Mouse (Mus musculus) ES-Bruce4 (cell line): ENCODE results near the gene Lypla2.

Experiments
- CTCF ChIP-seq: IDR thresholded peaks from one replicate; pipeline ENCODE4 v1.8.1; 2011; ENCODE audit warnings: low read depth, low read length
- POLR2A ChIP-seq: IDR thresholded peaks from one replicate; pipeline ENCODE4 v1.8.1; 2011; ENCODE audit warnings: low read length; ENCODE audit not compliant: insufficient read depth

DNA sequence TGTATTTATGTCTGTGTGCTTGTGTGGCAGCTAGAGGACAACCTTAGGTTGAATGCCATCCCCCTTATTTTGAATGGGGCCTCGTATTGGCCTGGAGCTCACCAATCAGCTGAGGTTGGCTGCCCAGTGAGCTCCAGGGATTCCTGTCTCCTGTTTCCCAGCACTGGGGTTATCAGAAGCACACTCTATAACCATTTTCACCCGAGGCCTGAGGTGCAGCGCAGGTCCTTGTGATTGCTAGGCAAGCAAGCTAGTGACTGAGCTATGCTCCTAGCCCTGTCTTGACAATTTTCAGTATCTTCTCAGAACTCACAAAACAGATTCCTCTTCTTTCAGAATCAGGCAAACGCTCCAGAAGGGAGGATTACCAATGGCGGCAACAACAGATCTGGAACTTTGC lies 12.1 kb upstream of the Lypla2 start:
- TF ChIP-seq CTCF (no peak), POLR2A (no peak)
